Mouse (Mus musculus): Measurements from ENCODE around the gene Tubb3.
A peak's percentile ranks its signal among the peaks of the same experiment; 100 is the strongest.
"Not testable (repeated sequence)": the region's sequence is repeated elsewhere in the genome, so short reads cannot be mapped to it uniquely, and the experiment has no call there.

Tubb3 gene

GRCm38 (mm10) chr8:123430936-123431335 is 19.7 kb downstream of the Tubb3 start:
- DNase-seq (ENCODE audit: low read depth in 1 of 2, low spot score in 2 of 2) = not testable (repeated sequence)

- no peak for DNase-seq (ENCODE audit: low read depth in 1 of 2, low spot score in 2 of 2)
Measured at GRCm38 (mm10) chr8:123431616-123432365, 20.6 kb downstream of the Tubb3 start.

GRCm38 (mm10) chr8:123432381-123432780 is 21.2 kb downstream of the Tubb3 start:
- no peak for DNase-seq (ENCODE audit: low read depth in 1 of 2, low spot score in 2 of 2)

- DNase-seq (ENCODE audit: low read depth in 1 of 2, low spot score in 2 of 2) = not testable (repeated sequence)
Measured at GRCm38 (mm10) chr8:123433241-123433974, 22.2 kb downstream of the Tubb3 start.

GRCm38 (mm10) chr8:123441788-123442187 is 30.6 kb downstream of the Tubb3 start:
- no peak for DNase-seq (ENCODE audit: low read depth in 1 of 2, low spot score in 2 of 2)

- DNase-seq (ENCODE audit: low read depth in 1 of 2, low spot score in 2 of 2) = no peak
Measured at GRCm38 (mm10) chr8:123442351-123442750, 31.1 kb downstream of the Tubb3 start.

- DNase-seq (ENCODE audit: low read depth in 1 of 2, low spot score in 2 of 2) = peak; percentile 80 to 89
Measured at GRCm38 (mm10) chr8:123442871-123443575, 31.8 kb downstream of the Tubb3 start.

GRCm38 (mm10) chr8:123443576-123443921 is 32.3 kb downstream of the Tubb3 start:
- no peak for DNase-seq (ENCODE audit: low read depth in 1 of 2, low spot score in 2 of 2)

- peak; percentile 12 to 29 for DNase-seq (ENCODE audit: low read depth in 1 of 2, low spot score in 2 of 2)
Measured at GRCm38 (mm10) chr8:123444131-123444530, 32.9 kb downstream of the Tubb3 start.

GRCm38 (mm10) chr8:123445981-123446380 is 34.8 kb downstream of the Tubb3 start:
- DNase-seq (ENCODE audit: low read depth in 1 of 2, low spot score in 2 of 2) = no peak

GRCm38 (mm10) chr8:123446799-123447198 is 35.6 kb downstream of the Tubb3 start:
- DNase-seq (ENCODE audit: low read depth in 1 of 2, low spot score in 2 of 2) = no peak

GRCm38 (mm10) chr8:123450783-123451182 is 39.6 kb downstream of the Tubb3 start:
- DNase-seq (ENCODE audit: low read depth in 1 of 2, low spot score in 2 of 2) = no peak

- not testable (repeated sequence) for DNase-seq (ENCODE audit: low read depth in 1 of 2, low spot score in 2 of 2)
Measured at GRCm38 (mm10) chr8:123451747-123452146, 40.5 kb downstream of the Tubb3 start.

- no peak for DNase-seq (ENCODE audit: low read depth in 1 of 2, low spot score in 2 of 2)
Measured at GRCm38 (mm10) chr8:123452149-123452548, 40.9 kb downstream of the Tubb3 start.

GRCm38 (mm10) chr8:123453291-123453690 is 42.1 kb downstream of the Tubb3 start:
- no peak for DNase-seq (ENCODE audit: low read depth in 1 of 2, low spot score in 2 of 2)

GRCm38 (mm10) chr8:123453951-123454350 is 42.7 kb downstream of the Tubb3 start:
- DNase-seq (ENCODE audit: low read depth in 1 of 2, low spot score in 2 of 2) = no peak

- no peak for DNase-seq (ENCODE audit: low read depth in 1 of 2, low spot score in 2 of 2)
Measured at GRCm38 (mm10) chr8:123454559-123454958, 43.3 kb downstream of the Tubb3 start.

GRCm38 (mm10) chr8:123463651-123464050 is 52.4 kb downstream of the Tubb3 start:
- DNase-seq (ENCODE audit: low read depth in 1 of 2, low spot score in 2 of 2) = no peak

GRCm38 (mm10) chr8:123467476-123467875 is 56.3 kb downstream of the Tubb3 start:
- no peak for DNase-seq (ENCODE audit: low read depth in 1 of 2, low spot score in 2 of 2)
